Mouse (Mus musculus) midbrain, embryonic 14.5 days (tissue): ENCODE results near the gene Setd4. TPM values are rescaled to one million over a fixed set of nuclear protein-coding genes. Genes with fewer than 3 reads are reported as not detected.

ENCODE experiments used
- ATAC-seq: fragments of 200-750 bp; cut with Nextera tagmentation; 2 replicates; pipeline ENCODE4 v1.8.0; 2017; ENCODE audit warnings: moderate number of reproducible peaks, moderate library complexity; ENCODE audit not compliant: low FRiP score, low TSS enrichment
- DNase-seq: peaks from one replicate; pipeline ENCODE4 v3.0.0-alpha.2; 2015
- H3K27ac ChIP-seq: fragments of 300-500 bp; sonication (generic); replicated peaks from 2 replicates; pipeline ENCODE4 v1.5.1; 2014; ENCODE audit warnings: mild to moderate bottlenecking, low read depth, low read length, moderate library complexity
- H3K27me3 ChIP-seq: fragments of 300-500 bp; sonication (generic); 2 replicates; pipeline ENCODE4 v1.6.1; 2014; ENCODE audit warnings: low read length, control low read depth, mixed read lengths; ENCODE audit not compliant: control insufficient read depth, insufficient read depth
- H3K36me3 ChIP-seq: fragments of 300-500 bp; sonication (generic); 2 replicates; pipeline ENCODE4 v1.6.1; 2014; ENCODE audit warnings: low read length, control low read depth; ENCODE audit not compliant: control insufficient read depth, insufficient read depth
- H3K4me1 ChIP-seq: fragments of 300-500 bp; sonication (generic); 2 replicates; pipeline ENCODE4 v1.6.1; 2014; ENCODE audit warnings: mild to moderate bottlenecking, antibody characterized with exemption, low read length, control low read depth; ENCODE audit not compliant: control insufficient read depth, insufficient read depth
- H3K4me2 ChIP-seq: fragments of 300-500 bp; sonication (generic); 2 replicates; pipeline ENCODE4 v1.6.1; 2014; ENCODE audit warnings: mild to moderate bottlenecking, low read length, moderate library complexity
- H3K4me3 ChIP-seq: fragments of 300-500 bp; sonication (generic); replicated peaks from 2 replicates; pipeline ENCODE4 v1.5.1; 2014; ENCODE audit warnings: low read depth, low read length
- H3K9ac ChIP-seq: fragments of 300-500 bp; sonication (generic); replicated peaks from 2 replicates; pipeline ENCODE4 v1.6.1; 2014; ENCODE audit warnings: mild to moderate bottlenecking, low read length, moderate library complexity
- H3K9me3 ChIP-seq: fragments of 300-500 bp; sonication (generic); 2 replicates; pipeline ENCODE4 v1.6.1; 2016; ENCODE audit warnings: low read length, control low read depth, mixed read lengths; ENCODE audit not compliant: control insufficient read depth
- WGBS: fragments of 180-500 bp; shearing (Covaris S2); extraction: QIAGEN DNeasy Blood & Tissue Kit; methylation state at CpG from one replicate; pipeline ENCODE4 v1.1.7; 2014; 5-methylcytosine and 5-hydroxymethylcytosine counted together
- polyA plus RNA-seq: library from polyadenylated mRNA; unstranded; fragments of >200 nt; fragmentation: Nextera tagmentation; extraction: Ambion mirVana; gene quantifications from 2 replicates; pipeline ENCODE4 v1.2.1, GENCODE M21; 2014

The Setd4 gene
- polyA plus RNA-seq, 1 experiment from 2014 or later: 19.0 TPM

- Histone ChIP-seq H3K27ac (no peak overlapping the region), H3K36me3 (peaks cover 49% of the 10 kb centered on the region), H3K4me3 (no peak overlapping the region), H3K9me3 (no peaks in the 10 kb centered on the region), H3K9ac (no peak overlapping the region), H3K4me1 (no peaks in the 10 kb centered on the region), H3K27me3 (no peaks in the 10 kb centered on the region), H3K4me2 (no peak overlapping the region)
- 89% methylated on average over 9 of the region's 9 CpGs for WGBS
- DNase-seq: no peak
- no peak for ATAC-seq
These were observed 18.1 kb downstream of the Setd4 start for GRCm38 (mm10) chr16:93585703-93586205.

GRCm38 (mm10) chr16:93584976-93585702, 18.7 kb downstream of the Setd4 start:
- ATAC-seq: no peak
- Histone ChIP-seq H3K9ac (no peak overlapping the region), H3K36me3 (peaks cover 43% of the 10 kb centered on the region), H3K4me2 (no peak overlapping the region), H3K27me3 (no peaks in the 10 kb centered on the region), H3K9me3 (no peaks in the 10 kb centered on the region), H3K4me3 (no peak overlapping the region), H3K4me1 (no peaks in the 10 kb centered on the region), H3K27ac (no peak overlapping the region)
- 94% methylated on average over 24 of the region's 24 CpGs for WGBS
- no peak for DNase-seq

- H3K36me3 ChIP-seq: peaks cover 24% of the 10 kb centered on the region; the same call in 1 of the 2 replicates
- no peaks in the 10 kb centered on the region for H3K4me1 ChIP-seq
- H3K9me3 ChIP-seq: no peaks in the 10 kb centered on the region
- H3K4me2 ChIP-seq: no peak overlapping the region
- no peak overlapping the region for H3K27ac ChIP-seq
- H3K27me3 ChIP-seq: no peaks in the 10 kb centered on the region
- ATAC-seq (no peak), DNase-seq (no peak)
- H3K9ac ChIP-seq: no peak overlapping the region
- 70% methylated on average over 6 of the region's 6 CpGs for WGBS
- H3K4me3 ChIP-seq: no peak overlapping the region
These were observed 22.7 kb downstream of the Setd4 start for GRCm38 (mm10) chr16:93581125-93581524.

- Histone ChIP-seq H3K9me3 (no peaks in the 10 kb centered on the region), H3K4me2 (no peak overlapping the region), H3K4me1 (no peaks in the 10 kb centered on the region), H3K9ac (no peak overlapping the region), H3K4me3 (no peak overlapping the region), H3K27me3 (no peaks in the 10 kb centered on the region), H3K36me3 (peaks cover 2% of the 10 kb centered on the region; the same call in 1 of the 2 replicates), H3K27ac (no peak overlapping the region)
- WGBS: 88% methylated on average over 8 of the region's 8 CpGs
- no peak for ATAC-seq
- no peak for DNase-seq
These were observed 25.4 kb downstream of the Setd4 start for GRCm38 (mm10) chr16:93578346-93579005.

- Histone ChIP-seq H3K9ac (no peak overlapping the region), H3K27me3 (no peaks in the 10 kb centered on the region), H3K4me3 (no peak overlapping the region), H3K27ac (no peak overlapping the region), H3K4me1 (no peaks in the 10 kb centered on the region), H3K36me3 (no peaks in the 10 kb centered on the region), H3K4me2 (no peak overlapping the region), H3K9me3 (no peaks in the 10 kb centered on the region)
- no peak for ATAC-seq
- 34% methylated on average over 14 of the region's 14 CpGs for WGBS
- peak; percentile 91 for DNase-seq
These were observed 27.3 kb downstream of the Setd4 start for GRCm38 (mm10) chr16:93576412-93577082.

GRCm38 (mm10) chr16:93575574-93575973, 28.3 kb downstream of the Setd4 start:
- no peak overlapping the region for H3K4me3 ChIP-seq

DNA sequence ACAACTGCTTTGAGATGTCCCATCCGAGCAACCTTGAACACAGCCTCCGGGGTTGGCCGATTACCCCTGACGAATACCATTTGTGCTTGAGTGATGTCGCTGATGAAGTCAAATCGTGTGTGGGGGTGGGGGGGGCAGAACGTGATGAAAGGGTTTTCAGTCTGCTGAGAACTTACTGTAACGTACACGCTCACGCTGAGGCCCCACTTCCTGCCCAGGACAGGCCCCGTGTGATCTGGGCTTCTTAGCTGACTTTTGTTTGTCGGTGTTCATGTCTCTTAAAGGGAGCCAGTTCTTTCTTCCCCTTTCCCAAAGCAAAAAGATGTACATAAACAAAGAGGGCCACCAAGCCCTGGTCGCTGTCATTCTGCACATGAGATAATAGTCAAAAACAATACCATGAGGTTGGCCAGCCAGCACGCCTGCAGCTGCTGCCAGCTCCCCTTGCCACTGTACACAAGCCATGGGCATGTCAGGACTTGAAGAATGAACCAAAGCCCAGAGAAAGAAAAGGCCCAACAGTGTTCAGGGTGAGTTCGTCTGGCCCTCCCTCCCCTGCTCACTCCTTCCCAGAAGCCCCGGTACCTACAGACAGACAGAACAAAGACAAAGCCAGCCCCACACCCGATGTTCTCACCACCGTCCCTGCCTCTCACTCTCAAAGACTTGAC, 29.2 kb downstream of the Setd4 start:
- Histone ChIP-seq H3K4me3 (no peak overlapping the region), H3K27ac (no peak overlapping the region), H3K9me3 (no peaks in the 10 kb centered on the region), H3K36me3 (no peaks in the 10 kb centered on the region), H3K4me2 (no peak overlapping the region), H3K4me1 (no peaks in the 10 kb centered on the region), H3K9ac (no peak overlapping the region), H3K27me3 (no peaks in the 10 kb centered on the region)
- peak; percentile 9 for DNase-seq
- no peak for ATAC-seq
- WGBS: 64% methylated on average over 18 of the region's 18 CpGs

More at GRCm38 (mm10) chr16:93575574-93575973, 28.3 kb downstream of the Setd4 start:
- Histone ChIP-seq H3K27ac (no peak overlapping the region), H3K9me3 (no peaks in the 10 kb centered on the region), H3K27me3 (no peaks in the 10 kb centered on the region), H3K36me3 (no peaks in the 10 kb centered on the region), H3K4me2 (no peak overlapping the region), H3K4me1 (no peaks in the 10 kb centered on the region), H3K9ac (no peak overlapping the region)
- no peak for ATAC-seq
- no peak for DNase-seq
- 85% methylated on average over 5 of the region's 5 CpGs for WGBS

DNA sequence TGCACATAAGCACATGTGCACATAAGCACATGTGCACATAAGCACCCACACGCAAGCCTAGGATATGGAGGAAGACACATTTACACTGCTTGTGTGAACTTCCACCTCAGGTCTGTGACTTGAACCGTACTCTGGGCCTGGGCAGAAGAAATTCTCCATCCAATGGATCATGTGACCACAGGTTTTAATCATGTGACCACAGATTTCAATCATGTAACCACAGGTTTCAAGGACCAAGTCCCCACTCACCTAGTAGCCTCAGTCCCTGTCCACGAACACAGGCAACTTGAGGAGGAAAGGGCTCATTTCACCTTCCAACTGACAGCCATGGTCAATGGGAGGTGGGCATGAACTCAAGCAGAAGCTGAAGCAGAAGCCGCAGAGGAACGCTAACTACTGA, 30.4 kb downstream of the Setd4 start:
- H3K9me3 ChIP-seq: no peaks in the 10 kb centered on the region
- no peak overlapping the region for H3K9ac ChIP-seq
- H3K27ac ChIP-seq: no peak overlapping the region
- ATAC-seq: no peak
- no peaks in the 10 kb centered on the region for H3K36me3 ChIP-seq
- DNase-seq: no peak
- no peaks in the 10 kb centered on the region for H3K4me1 ChIP-seq
- H3K4me3 ChIP-seq: no peak overlapping the region
- no peak overlapping the region for H3K4me2 ChIP-seq
- 94% methylated on average over 5 of the region's 5 CpGs for WGBS
- H3K27me3 ChIP-seq: no peaks in the 10 kb centered on the region
